In genomic region chr1:135483971-135484370, GRCm38 (mm10) we compare ENCODE assay signal across 33 mouse cellular contexts.
"Had no signal": no experiment of that assay in that cellular context is flagged by ENCODE, and none has a peak within 500 bp of the region (broad histone marks: within the 10 kb centered on the region; RNA-seq: fewer than 3 reads in every experiment).

No protein-coding gene starts in this region.

- H3K9me3 ChIP-seq: heart, embryonic 10.5 days; heart, embryonic 13.5 days; heart, embryonic 15.5 days; hindbrain, embryonic 10.5 days; hindbrain, embryonic 13.5 days; hindbrain, embryonic 15.5 days; intestine, embryonic 15.5 days; kidney, embryonic 15.5 days had no signal

- H3K27ac ChIP-seq: heart, embryonic 10.5 days; heart, embryonic 13.5 days; heart, embryonic 15.5 days; hindbrain, embryonic 10.5 days; hindbrain, embryonic 12.5 days; hindbrain, embryonic 13.5 days; hindbrain, embryonic 14.5 days; hindbrain, embryonic 15.5 days; hindbrain, postnatal 0 days; intestine, embryonic 15.5 days; kidney, embryonic 15.5 days; kidney, postnatal 0 days; layer of hippocampus, adult 2 months; left cerebral cortex, adult 2 months had no signal

- H3K27me3 ChIP-seq: heart, embryonic 12.5 days; heart, embryonic 13.5 days; heart, embryonic 15.5 days; hindbrain, embryonic 12.5 days; hindbrain, embryonic 13.5 days; hindbrain, embryonic 15.5 days; intestine, embryonic 15.5 days; kidney, embryonic 15.5 days had no signal

- H3K4me3 ChIP-seq: heart, embryonic 10.5 days; heart, embryonic 12.5 days; heart, embryonic 13.5 days; heart, embryonic 15.5 days; hindbrain, embryonic 10.5 days; hindbrain, embryonic 12.5 days; hindbrain, embryonic 13.5 days; hindbrain, embryonic 15.5 days; intestine, embryonic 15.5 days; kidney, embryonic 15.5 days; layer of hippocampus, adult 2 months; left cerebral cortex, adult 2 months had no signal

- ATAC-seq: hindbrain, postnatal 0 days; inflammation-experienced regulatory T-cells, adult 6 months; intestine, embryonic 15.5 days; intestine, embryonic 16.5 days; intestine, postnatal 0 days had no signal

- H3K4me1 ChIP-seq: hindbrain, embryonic 12.5 days; hindbrain, embryonic 15.5 days; intestine, embryonic 15.5 days had no signal

- H3K36me3 ChIP-seq: intestine, embryonic 15.5 days had no signal

- H3K4me2 ChIP-seq: heart, embryonic 11.5 days; heart, embryonic 12.5 days; heart, embryonic 13.5 days; heart, embryonic 15.5 days; hindbrain, embryonic 12.5 days; hindbrain, embryonic 13.5 days; hindbrain, embryonic 14.5 days; hindbrain, embryonic 15.5 days; intestine, embryonic 15.5 days; kidney, embryonic 15.5 days had no signal

- DNase-seq: heart, postnatal 14 days; heart, postnatal 36 days; kidney, adult 11 months; kidney, adult 18-20 months; kidney, adult 2 months; kidney, adult 8-10 months; kidney, adult 9 months; kidney, postnatal 10 days; kidney, postnatal 14 days; kidney, postnatal 25 days; kidney, postnatal 36 days; kidney, postnatal 4 days; layer of hippocampus, adult 9-11 months; layer of hippocampus, postnatal 36 days had no signal

- H3K9ac ChIP-seq: heart, embryonic 12.5 days; heart, embryonic 13.5 days; heart, embryonic 15.5 days; hindbrain, embryonic 12.5 days; hindbrain, embryonic 13.5 days; hindbrain, embryonic 14.5 days; hindbrain, embryonic 15.5 days; intestine, embryonic 15.5 days; kidney, embryonic 15.5 days had no signal
